Mouse (Mus musculus): ENCODE results near the gene Osbpl11. TPM values are rescaled to one million over a fixed set of nuclear protein-coding genes. Genes with fewer than 3 reads are reported as not detected.
"Not testable (repeated sequence)": the region's sequence is repeated elsewhere in the genome, so short reads cannot be mapped to it uniquely, and the experiment has no call there.

Gene Osbpl11
- polyA plus RNA-seq, 1 experiment from 2014 or later: 24.8 TPM

DNA sequence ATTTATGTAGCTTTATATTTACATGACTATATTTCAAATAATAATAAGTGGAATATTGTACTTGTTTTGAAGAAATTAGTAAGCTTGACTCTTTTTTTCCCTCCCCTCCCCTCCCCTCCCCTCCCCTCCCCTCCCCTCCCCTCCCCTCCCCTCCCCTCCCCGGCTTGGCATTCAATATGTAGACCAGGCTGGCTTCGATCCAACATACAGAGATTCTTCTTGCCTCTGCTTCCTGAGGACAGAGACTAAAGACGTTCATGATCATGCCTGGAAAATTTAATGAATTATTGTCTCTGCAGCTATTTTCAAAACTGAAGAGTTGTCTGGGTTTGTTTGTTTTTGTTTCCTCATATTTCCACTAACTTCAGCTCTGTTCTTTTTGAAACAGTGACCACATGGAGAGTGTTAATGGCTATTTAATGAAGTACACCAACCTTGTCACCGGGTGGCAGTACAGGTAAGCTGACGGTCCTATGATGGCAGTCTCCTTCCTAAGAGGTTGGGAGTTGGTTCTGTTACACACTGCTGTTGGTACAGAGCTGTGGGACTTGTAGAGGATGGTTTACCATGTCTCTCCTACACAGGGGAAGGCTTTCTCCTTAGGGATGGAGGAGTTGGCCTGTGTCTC lies 10.9 kb downstream of the Osbpl11 start:
- H3K27me3 ChIP-seq: no peaks in the 10 kb centered on the region
- ChIA-PET POLR2A (interaction anchor here (1.1 kb wide), 1 partner anchor 301 kb away, joined by 3 read pairs; no protein-coding TSS in a partner anchor), CTCF (interaction anchor here (1.5 kb wide), 1 partner anchor 12 kb away, joined by 3 read pairs; the partner anchor contains the start of gene Osbpl11)
- ATAC-seq (no peak), DNase-seq (ENCODE audit: low read depth, low spot score) (no peak)
- in situ Hi-C loops (cut with MboI; ENCODE audit: low pct_unique_long_range_greater_than_20kb): no loop called here
- TF ChIP-seq CTCF (IDR thresholded peaks at IDR 0.05): no peak

DNA sequence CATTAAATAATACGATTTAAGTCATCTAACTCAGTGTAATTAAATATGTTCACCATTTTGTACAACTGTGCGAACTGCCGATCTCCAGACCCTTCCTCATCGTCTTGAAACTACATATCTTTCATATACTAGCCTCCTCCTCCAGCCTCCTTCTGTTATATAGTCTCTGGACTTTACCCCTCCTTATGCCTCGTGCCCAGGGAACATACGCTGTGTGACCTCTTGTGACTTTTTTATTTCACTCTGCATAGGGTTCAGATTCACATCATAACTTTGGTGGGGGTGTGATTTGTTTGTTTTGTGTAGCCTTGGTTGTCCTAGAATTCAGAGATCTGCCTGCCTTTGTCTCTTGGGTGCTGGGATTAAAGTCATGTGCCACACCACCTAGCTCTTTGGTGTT lies 11.7 kb downstream of the Osbpl11 start:
- in situ Hi-C loops (cut with MboI; ENCODE audit: low pct_unique_long_range_greater_than_20kb): no loop called here
- no peaks in the 10 kb centered on the region for H3K27me3 ChIP-seq
- ChIA-PET CTCF (interaction anchor here (1.5 kb wide), 1 partner anchor 12 kb away, joined by 3 read pairs; the partner anchor contains the start of gene Osbpl11), POLR2A (interaction anchor here (1.1 kb wide), 1 partner anchor 302 kb away, joined by 3 read pairs; no protein-coding TSS in a partner anchor)
- TF ChIP-seq CTCF (IDR thresholded peaks at IDR 0.05): no peak
- ATAC-seq: no peak
- no peak for DNase-seq (ENCODE audit: low read depth, low spot score)

DNA sequence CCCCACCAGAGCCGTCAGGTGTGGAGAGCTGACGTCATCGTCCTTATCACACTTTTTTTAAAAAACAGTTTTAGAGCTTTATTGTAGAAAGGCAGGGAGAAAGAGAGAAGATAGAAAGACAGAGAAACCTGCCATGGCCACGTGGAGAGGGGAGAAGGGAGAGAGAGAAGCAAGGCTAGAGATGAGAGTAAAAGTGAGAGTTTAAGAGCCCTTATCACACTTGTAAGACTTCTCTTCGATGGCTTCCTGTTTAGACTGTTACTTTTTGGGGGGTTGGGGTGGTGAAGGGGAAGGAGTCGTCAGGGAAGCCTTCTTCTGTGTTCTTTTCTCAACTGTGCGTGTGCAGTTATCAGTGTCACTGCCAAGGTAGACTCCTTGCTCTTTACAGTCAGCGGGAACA lies 15.7 kb downstream of the Osbpl11 start:
- no peak for TF ChIP-seq CTCF (IDR thresholded peaks at IDR 0.05)
- ChIA-PET POLR2A (no interaction called here), CTCF (no interaction called here)
- in situ Hi-C loops (cut with MboI; ENCODE audit: low pct_unique_long_range_greater_than_20kb): no loop called here
- no peaks in the 10 kb centered on the region for H3K27me3 ChIP-seq
- DNase-seq (ENCODE audit: low read depth, low spot score) (no peak), ATAC-seq (no peak)

DNA sequence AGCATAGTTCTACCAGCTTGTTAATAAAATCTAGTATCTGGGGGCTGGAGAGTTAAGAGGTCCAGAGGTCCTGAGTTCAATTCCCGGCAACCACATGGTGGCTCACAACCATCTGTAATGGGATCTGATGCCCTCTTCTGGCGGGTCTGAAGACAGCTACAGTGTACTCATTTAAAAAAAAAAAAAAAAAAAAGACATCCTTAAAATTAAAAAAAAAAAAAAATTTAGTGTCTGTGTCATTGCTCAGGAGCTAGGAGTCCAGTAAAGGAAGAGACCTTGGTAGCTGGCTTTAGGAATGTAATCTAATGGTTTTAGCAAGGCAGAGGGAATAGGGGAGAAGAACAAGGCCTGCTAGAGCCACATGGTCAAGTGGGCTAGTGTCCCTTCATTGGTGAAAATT lies 25.9 kb downstream of the Osbpl11 start:
- in situ Hi-C loops (cut with MboI; ENCODE audit: low pct_unique_long_range_greater_than_20kb): no loop called here
- DNase-seq (ENCODE audit: low read depth, low spot score) (no peak), ATAC-seq (no peak)
- no peaks in the 10 kb centered on the region for H3K27me3 ChIP-seq
- POLR2A ChIA-PET: no interaction called here
- CTCF ChIA-PET: interaction anchor here (0.6 kb wide), 1 partner anchor 19 kb away, joined by 3 read pairs; no protein-coding TSS in a partner anchor
- TF ChIP-seq CTCF (IDR thresholded peaks at IDR 0.05): no peak

DNA sequence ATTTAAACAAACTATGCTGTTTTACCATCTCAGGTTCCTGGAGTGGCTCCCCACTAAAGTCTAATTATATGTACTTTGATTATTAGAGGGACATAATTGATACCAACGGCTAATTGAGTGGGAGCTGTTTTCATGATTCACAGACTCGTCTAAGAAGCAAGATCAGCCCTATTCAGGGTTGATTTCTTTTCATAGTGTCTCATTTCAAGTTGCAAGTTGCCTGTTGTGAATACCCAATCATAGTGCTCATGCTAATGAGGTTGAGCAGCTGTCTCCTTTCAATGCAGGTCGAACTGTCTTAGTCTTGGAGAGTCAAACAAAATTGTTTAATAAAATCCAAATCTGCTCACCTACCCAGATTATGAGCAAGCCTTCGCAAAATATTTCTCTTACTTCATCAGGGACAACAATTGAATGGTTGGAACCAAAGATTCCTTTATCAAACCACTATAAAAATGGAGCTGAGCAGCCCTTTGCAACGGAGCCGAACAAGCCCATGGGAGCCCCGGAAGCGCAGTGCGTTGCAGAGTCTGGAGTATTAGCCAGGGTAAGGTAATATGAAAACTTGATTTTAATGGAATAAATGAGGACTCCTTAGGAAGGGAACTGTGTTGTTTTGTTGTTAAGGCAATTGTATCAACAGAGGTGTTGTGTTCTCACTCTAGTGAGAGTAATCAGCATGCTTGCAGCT lies 31.6 kb downstream of the Osbpl11 start:
- in situ Hi-C loops (cut with MboI; ENCODE audit: low pct_unique_long_range_greater_than_20kb): no loop called here
- CTCF ChIA-PET: no interaction called here
- POLR2A ChIA-PET: no interaction called here
- no peaks in the 10 kb centered on the region for H3K27me3 ChIP-seq
- DNase-seq (ENCODE audit: low read depth, low spot score) (no peak), ATAC-seq (no peak)
- TF ChIP-seq CTCF (IDR thresholded peaks at IDR 0.05): no peak

DNA sequence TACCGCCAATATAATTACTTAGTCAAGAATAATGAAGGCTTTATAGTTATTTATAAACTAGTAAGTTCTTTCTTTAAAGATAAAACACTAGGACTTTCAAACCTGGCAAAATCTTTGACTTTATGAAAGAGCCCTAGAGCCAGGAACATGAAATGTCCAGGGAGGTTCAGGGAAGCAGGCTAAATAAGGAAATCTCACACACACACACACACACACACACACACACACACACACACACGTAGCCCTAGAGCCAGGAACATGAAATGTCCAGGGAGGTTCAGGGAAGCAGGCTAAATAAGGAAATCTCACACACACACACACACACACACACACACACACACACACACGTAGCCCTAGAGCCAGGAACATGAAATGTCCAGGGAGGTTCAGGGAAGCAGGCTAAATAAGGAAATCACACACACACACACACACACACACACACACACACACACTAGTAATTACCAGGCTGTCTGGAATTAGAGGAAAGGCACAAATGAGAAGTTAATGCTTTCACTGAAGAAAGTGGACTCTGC lies 32.7 kb downstream of the Osbpl11 start:
- POLR2A ChIA-PET; H3K27me3 ChIP-seq; in situ Hi-C loops (cut with MboI; ENCODE audit: low pct_unique_long_range_greater_than_20kb); ATAC-seq; CTCF ChIA-PET; DNase-seq (ENCODE audit: low read depth, low spot score): not testable (repeated sequence)

DNA sequence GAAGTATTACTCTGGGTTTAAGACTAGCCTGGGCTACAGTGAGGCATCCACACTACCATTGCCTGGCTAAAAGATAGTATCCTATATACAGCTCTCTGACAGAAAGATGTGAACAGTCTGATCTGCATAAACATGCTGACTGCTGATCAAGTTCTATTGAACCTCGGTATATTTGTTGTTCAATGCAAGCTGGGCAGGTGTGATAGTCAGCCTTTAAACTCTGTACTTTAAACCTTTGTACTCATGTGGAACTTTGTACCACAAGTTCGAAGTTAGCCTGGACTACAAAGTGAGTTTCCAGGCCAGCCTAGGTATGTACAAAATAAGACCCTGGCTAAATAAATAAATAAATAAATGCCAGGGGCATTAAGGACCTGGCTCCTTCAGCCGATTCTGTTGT lies 37.6 kb downstream of the Osbpl11 start:
- DNase-seq (ENCODE audit: low read depth, low spot score): no peak
- TF ChIP-seq CTCF (IDR thresholded peaks at IDR 0.05): no peak
- H3K27me3 ChIP-seq: no peaks in the 10 kb centered on the region
- ChIA-PET CTCF (interaction anchor here (1.4 kb wide), 1 partner anchor 10 kb away, joined by 3 read pairs; no protein-coding TSS in a partner anchor), POLR2A (interaction anchor here (0.6 kb wide), 1 partner anchor 271 kb away, joined by 3 read pairs; no protein-coding TSS in a partner anchor)
- ATAC-seq: no peak
- in situ Hi-C loops (cut with MboI; ENCODE audit: low pct_unique_long_range_greater_than_20kb): no loop called here

DNA sequence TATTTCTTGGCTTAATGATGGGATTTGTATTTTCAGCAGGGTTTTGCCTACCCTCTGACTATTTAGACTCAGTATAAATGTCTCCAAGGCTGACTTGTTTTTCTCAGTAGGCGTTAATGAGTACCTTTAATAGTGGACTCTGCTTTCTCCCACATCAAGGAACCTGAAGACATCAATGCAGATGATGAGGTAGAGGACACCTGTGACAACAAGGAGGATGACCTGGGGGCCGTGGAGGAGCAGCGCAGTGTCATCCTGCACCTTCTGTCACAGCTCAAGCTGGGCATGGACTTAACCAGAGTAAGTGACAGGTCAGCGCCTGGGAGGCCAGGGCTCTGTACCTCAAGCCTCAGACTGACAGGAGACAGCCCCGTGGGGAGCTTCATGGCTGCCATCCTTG lies 39.5 kb downstream of the Osbpl11 start:
- DNase-seq (ENCODE audit: low read depth, low spot score) (no peak), ATAC-seq (no peak)
- no peaks in the 10 kb centered on the region for H3K27me3 ChIP-seq
- CTCF ChIA-PET: interaction anchor here (0.8 kb wide), 1 partner anchor 29 kb away, joined by 3 read pairs; no protein-coding TSS in a partner anchor
- TF ChIP-seq CTCF (IDR thresholded peaks at IDR 0.05): no peak
- in situ Hi-C loops (cut with MboI; ENCODE audit: low pct_unique_long_range_greater_than_20kb): no loop called here
- POLR2A ChIA-PET: no interaction called here

DNA sequence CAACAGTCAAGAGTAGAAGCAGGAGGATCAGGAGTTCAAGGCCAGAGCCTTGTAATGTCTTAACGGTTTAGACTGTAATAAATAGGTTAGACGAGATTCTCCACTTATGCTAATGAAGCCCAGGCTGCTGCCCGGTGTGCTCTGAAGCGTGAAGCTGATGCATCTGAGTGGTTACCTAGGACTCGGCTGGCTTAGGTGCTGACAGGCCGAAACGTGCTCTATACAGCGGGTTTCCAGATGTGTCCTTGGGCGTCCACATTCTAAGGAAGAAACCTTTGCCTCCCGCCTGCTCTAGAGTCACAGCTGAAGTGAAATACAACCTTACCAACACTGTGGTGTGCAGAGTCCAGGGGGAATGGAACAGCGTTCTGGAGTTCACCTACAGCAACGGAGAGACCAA lies 49.3 kb downstream of the Osbpl11 start:
- TF ChIP-seq CTCF (IDR thresholded peaks at IDR 0.05): no peak
- no peaks in the 10 kb centered on the region for H3K27me3 ChIP-seq
- POLR2A ChIA-PET: no interaction called here
- in situ Hi-C loops (cut with MboI; ENCODE audit: low pct_unique_long_range_greater_than_20kb): no loop called here
- CTCF ChIA-PET: no interaction called here
- ATAC-seq: no peak
- DNase-seq (ENCODE audit: low read depth, low spot score): no peak

DNA sequence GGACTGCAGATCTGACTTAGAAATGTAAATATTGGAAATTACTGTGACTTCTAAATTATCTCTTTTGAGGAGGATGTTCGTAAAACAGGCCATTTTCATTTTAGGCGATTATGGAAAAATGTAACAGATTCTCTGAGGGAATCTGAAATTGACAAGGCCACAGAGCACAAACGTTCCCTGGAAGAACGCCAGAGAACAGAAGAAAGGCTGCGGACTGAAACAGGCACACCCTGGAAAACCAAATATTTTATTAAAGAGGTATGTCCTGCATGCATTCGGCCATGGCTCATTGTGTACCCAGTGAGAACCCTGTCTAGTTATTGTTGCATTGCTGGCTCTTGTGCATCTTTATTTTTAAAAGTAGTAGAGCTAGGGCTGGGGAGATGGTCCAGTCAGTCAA lies 51.3 kb downstream of the Osbpl11 start:
- ATAC-seq: no peak
- no peaks in the 10 kb centered on the region for H3K27me3 ChIP-seq
- ChIA-PET CTCF (interaction anchor here (1.1 kb wide), 1 partner anchor 11 kb away, joined by 3 read pairs; no protein-coding TSS in a partner anchor), POLR2A (no interaction called here)
- no peak for TF ChIP-seq CTCF (IDR thresholded peaks at IDR 0.05)
- DNase-seq (ENCODE audit: low read depth, low spot score): no peak
- in situ Hi-C loops (cut with MboI; ENCODE audit: low pct_unique_long_range_greater_than_20kb): no loop called here

DNA sequence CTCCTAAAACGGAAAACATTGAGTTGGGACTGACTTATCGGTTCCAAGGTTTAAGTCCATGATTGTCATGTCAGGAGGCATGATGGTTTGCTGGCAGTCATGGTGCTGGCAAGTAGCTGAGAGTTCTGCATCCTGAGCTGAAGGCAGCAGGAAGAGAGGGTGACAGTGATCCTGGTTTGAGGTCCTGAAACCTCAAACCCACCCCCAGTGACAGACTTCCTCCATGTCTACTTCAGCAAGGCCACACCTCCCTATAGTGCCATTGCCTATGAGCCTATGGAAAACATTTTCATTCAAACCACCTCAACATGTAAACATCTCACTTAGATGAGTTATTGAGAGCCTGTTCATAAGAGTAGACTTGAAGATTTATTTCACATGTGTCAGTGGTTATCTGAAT lies 54.4 kb downstream of the Osbpl11 start:
- in situ Hi-C loops (cut with MboI; ENCODE audit: low pct_unique_long_range_greater_than_20kb): no loop called here
- TF ChIP-seq CTCF (IDR thresholded peaks at IDR 0.05): no peak
- POLR2A ChIA-PET: no interaction called here
- no peaks in the 10 kb centered on the region for H3K27me3 ChIP-seq
- ATAC-seq (no peak), DNase-seq (ENCODE audit: low read depth, low spot score) (no peak)
- CTCF ChIA-PET: no interaction called here
